Mouse (Mus musculus) left cerebral cortex, postnatal 36 days (tissue): Measurements from ENCODE around the gene Slc44a5. TPM values are rescaled to one million over a fixed set of nuclear protein-coding genes. Genes with fewer than 3 reads are reported as not detected.

ENCODE experiments used
- DNase-seq, 2 experiments: peaks; one replicate each; pipeline ENCODE4 v3.0.0; 2021 to 2022; ENCODE audit warnings: low spot score in 2 of 2, mixed read lengths in 1 of 2
- intact Hi-C: fragments of 180-260 bp; cut with DNase I; formaldehyde crosslinking; loops from one replicate; pipeline ENCODE4 v1.15.1; 2025
- total RNA-seq, 2 experiments: library from RNA; stranded (reverse); gene quantifications; 2 replicates each; pipeline ENCODE4 v1.2.3; 2021

The Slc44a5 gene
- total RNA-seq, 2 experiments from 2014 or later = 8.2 to 9.6 TPM

DNA sequence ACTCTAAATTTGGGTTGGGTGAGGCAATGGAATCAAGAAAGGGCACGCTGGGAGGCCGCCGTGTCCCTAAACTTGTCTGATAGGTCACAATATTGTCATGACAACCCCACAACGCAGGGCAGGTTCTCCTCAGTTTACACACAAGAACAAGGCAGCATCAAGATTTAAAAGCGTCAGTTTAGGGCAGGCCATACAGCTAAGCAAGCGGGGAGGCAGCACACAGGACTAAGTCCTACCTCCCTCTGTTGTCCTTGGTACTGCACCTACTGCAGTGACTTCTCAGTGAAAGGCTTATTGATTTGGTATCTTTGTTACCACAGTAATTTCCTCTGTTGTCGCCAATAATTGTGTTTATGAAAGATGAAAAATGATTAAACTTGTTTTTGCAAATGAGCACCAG lies 109.7 kb downstream of the Slc44a5 start:
- intact Hi-C loops = no loop called here
- no peak for DNase-seq

DNA sequence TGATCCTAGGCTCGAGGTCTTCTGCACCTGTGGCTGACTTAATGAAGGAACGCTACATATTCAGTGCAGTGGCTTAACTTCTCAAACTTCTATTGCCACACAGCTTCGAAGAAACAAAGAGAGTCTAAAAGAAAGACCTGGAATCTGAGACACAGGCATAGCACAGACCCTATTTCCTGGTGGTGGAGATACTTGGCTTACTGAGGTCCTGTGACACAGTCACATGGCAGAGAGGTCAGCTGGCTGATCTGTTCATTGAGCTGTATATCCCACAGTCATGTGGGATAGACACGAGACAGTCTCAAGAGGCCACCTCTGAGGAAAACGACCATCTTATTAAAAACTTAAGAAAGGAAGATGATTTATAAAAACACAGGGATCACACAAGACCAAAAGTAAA lies 116.8 kb downstream of the Slc44a5 start:
- intact Hi-C loops = no loop called here

DNA sequence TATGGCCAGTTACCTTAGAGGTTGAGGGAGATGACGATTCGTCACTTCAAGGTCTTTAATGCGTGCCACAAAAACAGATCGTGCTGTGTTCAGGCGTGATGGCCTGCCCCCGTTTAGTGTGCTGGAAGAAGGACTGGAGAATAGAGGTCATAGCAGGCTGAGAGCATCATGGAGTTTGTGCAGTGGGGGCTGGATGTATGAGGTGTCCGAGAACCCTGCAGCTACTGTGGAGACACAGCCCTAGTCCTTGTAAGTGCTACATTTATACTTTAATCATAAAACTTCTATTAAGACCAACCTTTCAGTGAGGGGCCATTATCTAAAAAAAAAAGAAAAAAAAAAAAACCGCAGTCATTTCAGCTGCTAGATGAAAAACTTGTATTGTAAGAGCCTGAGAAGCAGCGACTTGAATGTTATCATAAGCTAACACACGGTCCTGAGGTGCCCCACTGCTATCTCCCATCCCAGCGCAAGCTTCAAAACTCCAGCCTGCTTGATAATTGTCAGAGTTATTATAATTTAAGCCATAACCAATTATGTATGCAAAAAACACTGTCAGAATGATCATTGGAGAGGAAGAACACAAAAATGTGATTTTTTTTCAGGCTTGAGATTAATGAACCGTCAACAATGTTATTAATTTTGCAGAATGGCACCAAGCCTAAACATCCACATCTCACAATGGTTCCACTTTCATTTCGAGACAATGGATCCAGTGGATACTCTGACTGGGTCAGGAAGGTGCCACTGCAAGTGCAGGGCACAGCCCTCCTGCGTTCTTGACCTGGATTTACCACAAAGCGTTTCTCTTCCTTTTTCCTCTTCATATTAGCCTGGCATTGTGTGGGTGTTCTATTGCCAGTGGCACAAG lies 118.5 kb downstream of the Slc44a5 start:
- DNase-seq = no peak

More for the DNA sequence above, 116.8 kb downstream of the Slc44a5 start:
- no peak for DNase-seq

DNA sequence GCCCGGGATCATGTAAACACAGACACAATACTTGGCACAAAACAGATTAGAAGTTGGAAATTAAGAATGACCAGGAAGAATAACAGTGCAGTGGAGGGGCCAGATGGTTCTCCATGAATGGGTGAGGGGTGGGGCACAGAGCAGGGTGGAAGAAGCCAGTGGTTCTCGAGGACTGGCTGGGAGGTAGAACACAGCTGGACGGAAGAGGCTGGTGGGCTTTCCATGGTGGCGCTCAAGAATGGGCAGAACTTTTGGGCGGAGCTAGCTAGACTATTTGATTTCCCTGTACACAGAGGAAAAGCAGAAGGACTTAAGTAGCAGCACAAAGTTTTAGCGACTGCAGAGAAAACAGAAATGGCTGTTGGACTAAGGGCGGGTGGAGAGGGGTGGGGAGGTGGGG lies 119.2 kb downstream of the Slc44a5 start:
- intact Hi-C loops = no loop called here
- DNase-seq = no peak

More for the DNA sequence above, 118.5 kb downstream of the Slc44a5 start:
- intact Hi-C loops = no loop called here

DNA sequence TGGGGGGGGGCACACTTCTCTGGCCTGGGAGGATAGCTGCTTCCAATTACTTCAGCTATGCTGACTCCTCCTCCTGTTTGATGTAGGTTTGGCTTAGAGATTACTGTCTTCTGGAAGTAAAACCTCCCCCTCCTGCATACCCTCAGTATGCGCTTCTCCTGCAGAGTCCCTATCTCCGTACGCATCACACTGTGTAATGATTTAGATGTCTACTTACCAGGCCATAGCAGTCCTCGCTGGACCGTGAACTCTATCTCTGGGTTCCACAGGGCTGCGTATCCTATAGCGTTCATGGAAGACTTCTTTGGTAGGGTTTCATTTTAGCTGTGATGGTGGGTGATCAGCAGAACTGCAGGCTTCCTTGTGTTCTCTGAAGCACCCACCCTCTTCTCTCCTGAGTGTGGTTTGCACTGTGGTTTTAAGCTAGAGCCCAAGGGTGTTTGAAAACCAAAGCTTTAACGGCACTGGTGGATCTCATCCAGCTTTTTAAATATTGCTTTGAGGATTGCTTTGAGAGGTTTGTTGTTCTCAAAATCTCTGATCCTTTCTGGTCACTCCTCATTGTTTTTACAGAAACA lies 120.6 kb downstream of the Slc44a5 start:
- no peak for DNase-seq
- intact Hi-C loops = no loop called here

DNA sequence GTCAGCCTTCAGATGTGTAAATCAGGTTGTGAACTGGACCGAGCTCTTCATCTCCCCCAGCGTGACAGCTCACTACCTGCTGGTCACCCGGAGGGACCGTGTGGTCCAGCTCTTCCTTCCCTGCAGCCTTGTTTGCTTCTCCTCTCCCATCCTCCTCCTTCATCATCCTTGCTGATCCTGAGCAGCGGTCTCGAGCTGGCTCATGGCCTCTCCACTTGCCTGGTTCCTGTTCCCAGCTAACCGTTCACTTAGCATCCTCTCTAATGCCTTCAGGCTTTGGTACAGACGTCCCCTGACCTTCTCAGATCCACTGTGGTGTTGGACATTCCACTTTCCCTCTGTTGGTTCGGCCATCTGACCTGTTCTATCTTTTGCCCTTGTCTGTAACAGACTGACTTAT lies 128.4 kb downstream of the Slc44a5 start:
- intact Hi-C loops = no loop called here

DNA sequence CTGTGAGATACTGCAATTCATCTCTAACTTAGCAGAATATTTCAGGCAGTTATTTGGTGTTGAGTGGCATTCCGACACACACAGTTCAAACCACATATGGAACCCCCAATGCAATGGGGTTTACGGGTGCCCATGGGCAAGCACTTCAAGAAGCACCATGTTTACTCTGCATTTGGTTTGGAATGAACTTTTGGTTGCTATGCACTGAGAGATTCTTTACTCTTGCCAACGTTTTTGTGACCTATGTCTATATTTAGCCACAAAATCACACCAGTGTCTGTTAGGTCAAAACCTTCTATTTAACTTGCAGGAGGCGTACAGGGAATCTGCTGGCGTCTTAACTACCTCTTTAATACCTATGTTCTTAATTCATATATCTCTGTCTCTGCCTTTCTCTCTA lies 137.3 kb downstream of the Slc44a5 start:
- DNase-seq = no peak
- intact Hi-C loops = no loop called here

More for the DNA sequence above, 128.4 kb downstream of the Slc44a5 start:
- DNase-seq = no peak

DNA sequence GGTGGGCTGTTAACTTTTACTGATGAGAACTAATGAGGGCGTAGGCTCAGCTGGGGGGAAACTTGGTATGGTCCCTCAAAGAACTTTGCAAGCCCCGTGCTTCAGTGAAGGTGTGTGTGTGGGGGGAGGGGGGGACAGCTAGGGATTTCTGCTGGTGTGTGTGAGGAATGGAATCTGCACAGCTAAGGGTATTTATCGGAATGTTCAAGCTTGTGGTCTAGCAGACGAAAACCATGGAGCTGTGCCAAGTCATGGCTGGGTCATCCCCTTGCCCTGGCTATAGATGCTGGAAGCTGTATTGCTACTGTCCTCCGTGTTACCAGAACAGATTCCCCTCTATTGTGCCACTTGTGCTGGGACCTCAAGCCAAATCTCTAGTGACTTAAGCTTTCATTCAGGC lies 138.0 kb downstream of the Slc44a5 start:
- intact Hi-C loops = no loop called here
- no peak for DNase-seq

DNA sequence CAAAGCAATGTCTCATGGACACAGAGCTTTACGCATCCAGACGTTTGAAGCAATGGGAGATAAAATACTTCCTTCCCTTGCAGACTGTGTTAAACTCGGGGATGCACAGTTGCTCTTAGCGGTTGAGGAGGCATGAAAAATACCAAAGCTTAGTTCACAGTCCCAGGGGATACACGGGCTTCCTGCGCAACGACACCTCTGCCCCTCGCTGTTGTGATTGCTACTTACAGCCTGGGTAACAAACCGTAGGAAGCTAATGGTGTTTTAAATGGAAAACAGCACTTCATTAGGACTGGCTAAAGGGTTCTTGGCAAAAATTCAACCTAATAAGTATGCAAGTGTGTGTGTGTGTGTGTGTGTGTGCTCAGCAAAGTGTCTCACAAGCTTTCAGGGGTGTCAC lies 141.8 kb downstream of the Slc44a5 start:
- DNase-seq = no peak
- intact Hi-C loops = no loop called here

DNA sequence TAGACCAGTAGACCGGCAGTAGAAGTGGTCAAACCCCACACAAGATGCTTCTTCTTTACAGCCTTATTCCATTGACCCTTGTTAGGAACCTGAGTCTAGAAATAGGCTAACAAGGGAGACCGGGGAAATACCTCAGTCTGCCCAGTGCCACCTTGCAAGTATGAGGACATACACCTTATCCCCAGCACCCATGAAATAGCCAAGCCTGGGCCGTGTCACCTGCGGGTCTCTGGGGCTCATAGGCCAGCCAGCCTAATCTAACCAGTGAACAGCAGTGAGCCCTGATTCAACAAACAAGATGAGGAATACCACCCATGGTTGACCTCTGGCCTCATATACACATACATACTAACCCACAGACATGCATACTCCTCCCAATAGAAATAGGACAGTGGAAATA lies 142.2 kb downstream of the Slc44a5 start:
- intact Hi-C loops = no loop called here
- no peak for DNase-seq

DNA sequence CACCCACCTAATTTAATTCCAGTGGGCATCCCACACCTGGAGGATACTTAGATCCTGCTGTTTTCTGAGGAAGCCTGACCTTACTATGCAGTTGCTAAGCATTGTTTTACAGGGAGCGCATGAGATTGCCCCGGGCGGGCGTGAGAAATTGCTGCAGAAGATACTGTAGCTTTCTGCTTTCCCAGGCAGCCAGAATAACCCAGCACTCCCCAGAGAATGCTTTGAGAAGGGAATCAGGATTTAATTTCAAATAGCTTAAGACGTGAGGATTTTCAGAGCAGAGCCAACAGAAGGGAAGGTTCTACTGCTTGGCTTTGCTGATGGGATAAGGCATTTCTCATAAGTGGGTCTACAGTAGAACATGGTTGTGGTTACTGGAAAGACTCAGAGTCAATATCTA lies 142.8 kb downstream of the Slc44a5 start:
- intact Hi-C loops = no loop called here
- no peak for DNase-seq

DNA sequence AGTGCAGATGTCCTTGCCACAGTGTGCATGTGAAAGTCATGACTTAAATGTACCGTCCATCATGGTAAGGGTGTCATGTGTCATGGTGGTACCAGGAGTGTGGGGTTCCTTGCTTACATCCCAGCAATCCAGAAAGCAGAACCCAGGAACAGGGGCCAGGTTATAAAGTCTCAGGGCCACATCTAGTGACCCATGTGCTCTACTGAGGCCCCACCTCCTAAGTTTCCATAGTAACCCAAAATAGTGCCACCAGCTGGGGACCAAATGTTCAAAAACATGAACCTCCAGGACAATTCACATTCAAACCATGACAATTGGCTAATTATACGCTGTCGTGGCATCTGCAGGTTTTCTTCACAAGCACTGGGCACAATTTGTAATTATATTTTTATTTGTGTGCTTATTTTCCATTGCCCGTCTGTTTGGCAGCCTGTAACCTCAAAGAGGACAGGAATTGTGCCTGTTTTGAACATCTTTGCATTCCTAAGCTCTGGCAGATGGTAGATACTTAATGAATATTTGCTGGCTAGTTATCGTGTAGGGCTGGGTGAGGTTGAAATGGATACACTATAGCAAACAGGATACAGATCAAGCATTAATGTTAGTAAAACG lies 145.9 kb downstream of the Slc44a5 start:
- no peak for DNase-seq
- intact Hi-C loops = no loop called here

DNA sequence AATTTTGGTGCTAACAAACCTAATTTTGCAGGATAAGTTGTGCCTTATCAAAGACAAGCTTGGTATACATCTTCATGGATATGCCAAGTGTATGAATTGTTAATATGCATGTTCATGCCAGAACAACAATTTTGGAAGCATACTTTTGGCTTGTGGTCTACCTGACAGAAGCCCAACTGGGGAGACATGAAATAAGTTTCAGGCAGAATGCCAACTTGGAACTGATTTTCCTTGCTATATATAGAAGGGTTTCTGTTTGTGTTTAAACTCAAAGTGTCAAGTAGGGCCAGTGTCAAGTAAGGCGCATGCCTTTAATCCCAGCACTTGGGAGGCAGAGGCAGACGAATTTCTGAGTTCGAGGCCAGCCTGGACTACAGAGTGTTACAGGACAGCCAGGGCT lies 149.3 kb downstream of the Slc44a5 start:
- intact Hi-C loops = no loop called here
- DNase-seq = no peak

DNA sequence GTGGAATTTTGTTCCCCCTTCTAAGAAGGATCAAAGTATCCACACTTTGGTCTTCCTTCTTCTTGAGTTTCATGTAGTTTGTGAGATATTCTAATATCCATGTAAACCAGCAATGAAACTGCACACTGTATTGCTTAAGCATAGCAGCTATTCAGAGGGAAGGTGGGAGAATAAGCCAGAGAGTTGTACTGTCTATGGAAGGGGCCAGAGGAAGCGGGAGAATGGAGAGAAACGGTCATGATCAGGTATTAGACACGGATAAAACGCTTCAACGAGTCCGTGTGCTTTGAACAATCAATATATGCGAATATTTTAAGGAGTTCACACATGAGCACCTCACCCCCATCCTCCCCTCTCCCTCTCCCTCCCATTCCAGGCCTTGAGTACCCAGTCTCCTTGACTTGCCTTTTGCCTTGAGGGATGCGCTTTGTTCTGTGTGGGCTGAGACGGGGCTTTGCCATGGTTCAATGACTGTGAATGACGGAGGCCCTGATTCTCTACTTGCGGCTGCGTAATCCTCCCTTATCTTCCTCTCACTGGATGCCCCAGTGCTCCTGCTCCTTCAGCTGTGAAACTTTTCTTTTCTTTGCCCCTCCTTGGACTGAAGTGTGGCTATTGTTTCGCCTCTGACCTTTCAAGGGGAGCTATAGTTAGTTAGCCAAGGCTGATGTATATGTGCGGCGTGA lies 151.8 kb downstream of the Slc44a5 start:
- no peak for DNase-seq
- intact Hi-C loops = no loop called here

DNA sequence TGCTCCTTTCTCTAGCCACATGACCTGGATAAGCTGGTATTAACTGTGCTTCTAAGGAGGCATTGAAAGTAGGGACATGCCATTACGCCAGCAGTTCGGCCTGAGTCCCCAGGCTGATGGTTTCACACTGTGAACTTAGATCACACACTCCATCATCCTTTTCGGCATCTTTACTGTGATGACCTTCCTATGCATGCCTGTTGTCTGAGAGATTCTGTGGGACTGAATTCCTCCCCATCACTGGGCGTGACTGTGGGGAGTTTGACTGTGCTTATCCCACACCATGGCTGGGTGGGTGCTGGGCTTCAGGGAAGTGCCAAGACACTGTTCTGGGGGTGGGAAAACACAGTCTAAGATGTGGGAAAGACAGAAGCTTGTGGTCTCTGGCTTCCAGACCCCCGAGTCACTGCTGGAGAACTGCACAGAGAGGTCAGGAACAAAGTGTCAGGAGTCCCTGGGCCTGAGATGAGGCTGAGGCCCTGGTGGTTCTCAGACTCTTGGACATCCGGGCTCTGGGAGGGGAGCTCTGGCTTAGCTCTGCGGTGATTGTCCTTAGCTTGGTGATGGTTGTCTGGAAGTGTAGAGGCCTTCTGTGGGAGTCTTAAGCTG lies 152.6 kb downstream of the Slc44a5 start:
- intact Hi-C loops = no loop called here
- no peak for DNase-seq

DNA sequence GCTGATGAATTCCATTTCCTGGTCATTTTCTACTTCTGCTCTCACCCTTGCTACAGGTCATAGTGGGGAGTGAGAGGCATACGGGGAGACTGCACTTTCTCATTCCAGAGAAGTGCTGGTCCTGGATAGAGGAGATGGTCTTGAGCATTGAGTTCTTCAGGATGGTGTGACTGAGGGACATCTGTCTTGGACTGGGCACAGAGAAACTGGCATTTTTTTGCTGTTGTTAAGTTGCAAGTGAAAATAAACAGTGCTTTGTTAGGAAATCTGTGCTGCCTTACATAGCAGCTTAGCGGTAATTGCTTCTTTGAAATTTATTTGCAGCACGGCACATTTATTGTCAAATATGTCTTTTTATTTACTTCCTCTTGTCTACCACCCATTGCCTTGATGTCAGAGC lies 154.0 kb downstream of the Slc44a5 start:
- no peak for DNase-seq
- intact Hi-C loops = no loop called here

DNA sequence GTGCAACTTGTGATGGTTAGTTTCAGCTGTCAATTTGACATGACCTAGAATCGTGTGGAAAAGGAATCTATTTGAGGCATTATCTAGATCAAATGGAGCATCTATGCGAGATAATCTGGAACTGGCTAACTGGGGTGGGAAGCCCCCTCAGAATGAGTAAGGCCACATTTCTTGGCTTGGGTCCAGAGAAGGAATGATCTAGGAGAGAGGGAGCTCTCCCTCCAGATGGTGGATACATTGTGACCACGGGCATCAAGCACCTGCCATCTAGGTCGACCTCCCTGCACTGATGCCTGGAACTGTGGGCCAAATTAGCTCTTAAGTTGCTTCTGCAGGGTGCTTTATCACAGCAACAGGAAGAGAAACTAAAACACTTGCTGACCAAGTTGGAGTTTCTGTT lies 155.8 kb downstream of the Slc44a5 start:
- intact Hi-C loops = no loop called here
- DNase-seq = no peak

DNA sequence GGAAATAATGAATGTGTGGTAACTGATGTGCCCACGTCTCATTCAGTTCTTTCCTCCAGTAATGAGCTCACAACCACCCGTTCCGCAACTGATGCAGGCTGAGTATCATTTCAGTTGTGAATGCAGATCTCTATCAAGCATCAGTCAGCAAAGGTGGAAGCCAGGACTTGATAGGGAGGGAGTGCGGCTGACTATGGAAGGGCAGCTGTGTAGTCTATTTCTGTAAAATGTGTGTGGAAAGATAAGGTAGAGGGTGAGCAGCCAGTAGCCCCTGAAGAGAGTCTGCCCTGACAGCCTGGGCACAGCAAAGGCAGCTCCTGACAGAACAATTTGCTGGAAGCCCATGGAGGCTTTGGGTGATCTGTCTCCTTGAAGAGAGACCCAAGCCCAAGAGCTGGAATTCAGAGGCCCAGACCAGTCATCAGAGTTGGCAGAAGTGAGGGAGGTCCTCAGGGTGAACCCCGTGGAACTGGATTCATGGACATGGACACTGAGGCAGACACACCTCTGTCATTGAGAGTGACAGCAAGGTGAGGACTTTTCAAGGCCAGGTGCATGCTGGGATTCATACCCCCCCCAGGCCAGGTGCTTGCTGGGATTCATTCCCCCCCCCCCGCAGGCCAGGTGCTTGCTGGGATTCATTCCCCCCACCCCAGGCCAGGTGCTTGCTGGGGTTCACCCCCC lies 157.3 kb downstream of the Slc44a5 start:
- intact Hi-C loops = no loop called here
- DNase-seq = no peak

DNA sequence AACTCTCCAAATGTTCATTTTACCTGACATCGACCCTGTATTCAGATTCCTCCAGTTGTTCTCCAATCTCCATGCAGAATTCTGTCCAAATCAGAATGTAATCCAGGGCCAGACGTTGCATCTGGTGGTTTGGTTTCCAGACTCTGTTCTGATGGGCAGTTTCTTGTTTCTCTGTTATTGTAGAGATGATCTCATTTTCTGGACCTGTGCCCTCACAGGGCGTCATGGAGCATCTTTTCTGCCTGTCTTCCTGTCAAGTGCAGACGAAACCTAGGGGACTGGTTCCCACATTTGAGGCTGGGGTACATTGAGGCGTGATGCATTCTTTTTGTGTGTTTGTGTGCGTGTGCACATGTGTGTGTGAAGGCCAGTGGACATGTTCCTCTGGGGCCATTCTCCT lies 160.8 kb downstream of the Slc44a5 start:
- intact Hi-C loops = no loop called here

More for the DNA sequence above, 160.8 kb downstream of the Slc44a5 start:
- DNase-seq = no peak
